Mouse (Mus musculus): Measurements from ENCODE around the gene Dpep1. TPM values are rescaled to one million over a fixed set of nuclear protein-coding genes. Genes with fewer than 3 reads are reported as not detected.
A peak's percentile ranks its signal among the peaks of the same experiment; 100 is the strongest.

The Dpep1 gene
- total RNA-seq (2021), result not detected
- long read RNA-seq, experiment 1, result 0 reads
- long read RNA-seq, experiment 2, result 0 reads

DNA sequence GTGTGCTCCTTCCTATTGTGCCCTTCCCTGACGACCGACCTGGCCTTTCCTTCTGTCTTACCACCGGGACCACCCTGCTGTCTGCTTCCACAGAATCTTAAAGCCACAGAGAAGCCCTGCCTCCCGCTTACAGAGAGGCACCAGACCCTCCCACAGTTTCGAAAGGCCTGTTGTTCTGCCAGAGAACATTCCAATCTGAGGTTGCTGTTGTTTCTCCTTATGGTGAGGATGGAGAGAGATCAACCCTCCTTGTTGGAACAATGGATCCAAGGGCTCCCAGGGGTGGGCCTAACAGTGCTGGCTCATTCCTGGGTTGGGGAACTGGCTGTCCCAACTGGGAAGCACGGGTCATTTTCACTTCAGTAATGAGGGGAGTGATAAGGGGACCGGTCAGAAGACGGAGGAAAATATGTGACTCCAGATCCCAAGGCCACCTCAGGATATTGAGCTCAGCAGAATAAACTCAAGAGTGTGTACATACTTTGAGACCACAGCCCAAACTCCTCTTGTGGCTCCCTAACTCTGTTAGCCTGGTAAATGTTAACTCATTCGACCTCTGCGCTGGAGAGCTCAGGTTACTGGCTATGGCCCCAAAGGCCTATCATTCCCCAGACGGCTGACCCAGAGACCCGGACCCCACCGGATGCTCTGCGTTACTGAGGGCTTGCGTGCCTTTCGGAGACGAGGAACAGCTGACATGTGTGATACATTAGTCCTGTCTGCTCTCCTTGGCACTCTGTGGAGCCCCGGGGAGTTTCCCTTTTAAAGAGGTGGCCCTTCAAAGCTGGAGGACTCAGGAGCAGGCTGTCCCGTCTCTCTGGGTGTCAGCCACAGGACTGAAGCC, at the start of gene Dpep1:
Gene Dpep1, plus strand, starts transcription at position 677 of the 844 bp plus-strand sequence.
- TF ChIP-seq CTCF (IDR thresholded peaks at IDR 0.05), result no peak
- intact Hi-C loops (cut with DNase I), result loop anchor here (5.0 kb wide), 1 partner anchor 38 kb away; no protein-coding TSS in a partner anchor
- H3K27ac ChIP-seq, result no peak within 1 kb of the TSS
- DNase-seq (ENCODE audit: extremely low spot score in 1 of 2, low spot score in 2 of 2), result no peak
- no peak within 1 kb of the TSS for H3K4me3 ChIP-seq

DNA sequence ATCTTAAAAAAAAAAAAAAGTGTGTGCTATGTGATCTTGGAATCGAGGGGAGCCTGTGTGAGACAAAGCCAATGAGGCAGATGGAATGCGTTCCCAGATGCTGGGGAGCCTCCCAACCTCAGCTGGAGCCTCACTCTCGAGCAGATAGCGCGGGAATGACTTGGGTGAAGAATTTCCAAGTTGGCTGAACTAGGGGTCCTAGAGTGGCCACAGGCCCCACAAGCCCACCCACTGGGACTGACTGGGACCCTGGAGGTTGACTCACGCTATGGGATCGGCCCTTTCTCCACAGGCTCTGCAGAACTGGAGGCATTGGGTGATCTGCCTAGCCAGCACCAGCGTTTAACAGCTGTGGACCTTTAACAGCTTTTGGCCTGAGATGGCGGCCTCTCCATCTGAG, 49.8 kb upstream of the Dpep1 start:
- intact Hi-C loops (cut with DNase I), result loop anchor here (2.0 kb wide), 1 partner anchor 13 kb away; no protein-coding TSS in a partner anchor
- DNase-seq (ENCODE audit: extremely low spot score in 1 of 2, low spot score in 2 of 2), result no peak
- no peak overlapping the region for H3K27ac ChIP-seq
- no peak overlapping the region for H3K4me3 ChIP-seq
- TF ChIP-seq CTCF (IDR thresholded peaks at IDR 0.05), result no peak

- intact Hi-C loops (cut with DNase I), result loop anchor here (2.0 kb wide), 1 partner anchor 15 kb away; no protein-coding TSS in a partner anchor
- DNase-seq (ENCODE audit: extremely low spot score in 1 of 2, low spot score in 2 of 2), result peak; percentile 63 to 65
- Histone ChIP-seq H3K27ac (no peak overlapping the region), H3K4me3 (no peak overlapping the region)
- TF ChIP-seq CTCF (IDR thresholded peaks at IDR 0.05), result no peak
Measured at GRCm38 (mm10) chr8:123137645-123138077, 48.4 kb upstream of the Dpep1 start.

- no peak overlapping the region for H3K4me3 ChIP-seq
- no peak for TF ChIP-seq CTCF (IDR thresholded peaks at IDR 0.05)
- intact Hi-C loops (cut with DNase I), result no loop called here
- no peak overlapping the region for H3K27ac ChIP-seq
- DNase-seq (ENCODE audit: extremely low spot score in 1 of 2, low spot score in 2 of 2), result no peak
Measured at GRCm38 (mm10) chr8:123138741-123139140, 47.3 kb upstream of the Dpep1 start.

- intact Hi-C loops (cut with DNase I), result no loop called here
- TF ChIP-seq CTCF (IDR thresholded peaks at IDR 0.05), result no peak
Measured at GRCm38 (mm10) chr8:123141741-123142462, 44.1 kb upstream of the Dpep1 start.

GRCm38 (mm10) chr8:123145279-123145678, 40.8 kb upstream of the Dpep1 start:
- Histone ChIP-seq H3K27ac (no peak overlapping the region), H3K4me3 (no peak overlapping the region)
- TF ChIP-seq CTCF (IDR thresholded peaks at IDR 0.05), result peak; percentile 35
- DNase-seq (ENCODE audit: extremely low spot score in 1 of 2, low spot score in 2 of 2), result no peak
- intact Hi-C loops (cut with DNase I), result loop anchor here (5.0 kb wide), 1 partner anchor 42 kb away; the partner anchor contains the start of gene Dpep1

More at GRCm38 (mm10) chr8:123141741-123142462, 44.1 kb upstream of the Dpep1 start:
- DNase-seq (ENCODE audit: extremely low spot score in 1 of 2, low spot score in 2 of 2), result peak; percentile 55 to 69
- Histone ChIP-seq H3K4me3 (no peak overlapping the region), H3K27ac (no peak overlapping the region)

DNA sequence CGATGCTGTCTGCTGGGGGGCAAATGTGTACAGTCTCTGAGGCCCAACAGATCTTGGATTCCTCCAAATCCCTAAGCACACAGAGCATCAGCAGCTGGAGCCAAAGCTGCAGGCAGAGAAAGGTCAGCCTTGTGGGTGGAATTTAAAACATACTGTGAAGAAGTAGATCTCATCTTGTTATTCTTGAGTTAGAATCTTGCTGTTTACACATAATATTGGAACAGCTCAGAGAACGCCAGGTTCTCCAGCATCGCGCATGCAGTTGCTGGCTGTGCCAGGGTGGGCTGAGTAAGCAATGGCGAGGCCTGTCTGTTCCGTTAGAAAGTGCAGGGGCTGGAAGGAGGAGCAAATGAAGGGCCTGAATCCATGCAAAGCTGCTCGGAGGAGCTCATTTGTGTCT, 39.7 kb upstream of the Dpep1 start:
- no peak for DNase-seq (ENCODE audit: extremely low spot score in 1 of 2, low spot score in 2 of 2)
- intact Hi-C loops (cut with DNase I), result loop anchor here (5.0 kb wide), 1 partner anchor 41 kb away; the partner anchor contains the start of gene Dpep1
- TF ChIP-seq CTCF (IDR thresholded peaks at IDR 0.05), result no peak
- no peak overlapping the region for H3K4me3 ChIP-seq
- H3K27ac ChIP-seq, result peak overlapping the region; percentile 5; the same call in 1 of the 2 replicates

DNA sequence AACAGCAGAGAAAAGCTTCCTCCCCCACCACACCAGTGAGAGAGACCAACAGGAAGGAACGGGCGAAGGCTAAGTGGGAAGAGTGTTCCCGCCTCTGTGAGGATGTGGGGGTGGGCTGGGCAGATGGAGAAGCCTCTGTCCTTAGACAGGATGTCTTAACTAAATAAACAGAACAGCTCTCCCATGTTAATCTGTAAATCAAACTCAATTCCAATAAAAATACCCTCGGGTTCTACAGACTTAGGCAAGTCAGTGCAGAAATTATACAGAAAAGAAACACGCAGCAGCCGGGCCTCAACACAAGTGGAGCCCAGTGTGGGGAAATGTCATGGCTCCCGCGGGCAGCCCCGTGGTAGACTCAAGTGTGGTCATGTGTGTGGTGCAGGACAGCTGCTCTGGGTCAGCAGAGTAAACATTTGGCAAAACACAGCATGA, 35.3 kb upstream of the Dpep1 start:
- no peak for DNase-seq (ENCODE audit: extremely low spot score in 1 of 2, low spot score in 2 of 2)
- intact Hi-C loops (cut with DNase I), result no loop called here
- H3K4me3 ChIP-seq, result no peak overlapping the region
- no peak for TF ChIP-seq CTCF (IDR thresholded peaks at IDR 0.05)
- H3K27ac ChIP-seq, result no peak overlapping the region

DNA sequence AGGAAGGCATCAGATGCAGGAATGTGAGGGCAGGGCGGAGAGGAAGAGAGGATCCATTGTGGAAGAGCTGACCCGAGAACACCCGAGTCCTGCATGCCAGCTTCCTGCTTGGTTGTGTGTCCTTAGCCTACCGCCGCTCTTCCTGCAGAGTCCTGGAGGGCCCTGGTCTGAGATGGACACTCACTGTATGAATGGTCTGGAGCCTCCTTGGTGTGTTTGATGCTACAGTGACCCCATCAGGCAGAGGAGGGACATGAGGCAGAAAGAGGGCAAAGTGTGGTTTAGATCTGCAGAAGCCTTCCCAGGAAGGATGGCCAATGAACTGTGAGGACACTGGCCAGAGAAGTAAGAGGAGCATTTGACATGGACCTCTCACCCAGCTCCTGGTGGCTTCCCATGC, 30.9 kb upstream of the Dpep1 start:
- no peak overlapping the region for H3K4me3 ChIP-seq
- TF ChIP-seq CTCF (IDR thresholded peaks at IDR 0.05), result peak; percentile 25
- intact Hi-C loops (cut with DNase I), result no loop called here
- DNase-seq (ENCODE audit: extremely low spot score in 1 of 2, low spot score in 2 of 2), result no peak
- H3K27ac ChIP-seq, result no peak overlapping the region

DNA sequence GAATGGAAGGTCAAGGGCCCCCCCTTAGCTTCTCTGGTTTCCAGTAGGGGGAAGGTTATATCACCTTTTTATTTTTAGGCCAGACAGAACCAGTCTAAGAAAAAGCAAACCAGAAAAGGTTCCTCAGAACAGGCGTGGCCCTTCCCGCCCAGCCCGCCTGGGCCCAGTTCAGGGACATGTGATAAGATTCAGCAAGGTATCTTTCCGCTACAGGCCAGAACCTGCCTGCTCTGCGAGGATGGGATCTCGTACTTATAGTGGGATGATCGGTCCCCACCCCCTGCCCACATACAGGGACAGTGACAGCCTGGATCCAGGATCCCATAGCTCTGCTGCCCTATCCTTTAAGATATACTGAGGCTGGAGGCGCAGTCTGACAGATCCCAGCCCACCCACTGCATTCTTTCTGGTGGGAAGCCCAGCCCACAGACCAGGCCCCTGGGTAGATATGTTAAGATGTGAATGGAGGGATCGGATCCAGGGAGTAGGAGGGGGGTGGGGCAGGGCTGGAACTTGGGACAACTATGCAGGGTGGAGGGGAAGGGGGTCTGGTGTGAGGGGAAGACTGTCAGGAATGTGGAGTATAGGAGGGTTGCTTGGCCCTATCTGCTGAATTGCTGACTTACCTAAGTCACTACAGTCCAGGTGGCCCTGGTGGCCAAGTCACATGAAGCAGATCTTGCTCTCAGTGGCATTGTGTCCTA, 29.8 kb upstream of the Dpep1 start:
- no peak for DNase-seq (ENCODE audit: extremely low spot score in 1 of 2, low spot score in 2 of 2)
- Histone ChIP-seq H3K4me3 (no peak overlapping the region), H3K27ac (no peak overlapping the region)
- TF ChIP-seq CTCF (IDR thresholded peaks at IDR 0.05), result no peak
- intact Hi-C loops (cut with DNase I), result no loop called here

- Histone ChIP-seq H3K27ac (no peak within 1 kb of the TSS), H3K4me3 (no peak within 1 kb of the TSS)
- no peak for DNase-seq (ENCODE audit: extremely low spot score in 1 of 2, low spot score in 2 of 2)
- intact Hi-C loops (cut with DNase I), result no loop called here
- no peak for TF ChIP-seq CTCF (IDR thresholded peaks at IDR 0.05)
Measured at GRCm38 (mm10) chr8:123157888-123158465, 28.1 kb upstream of the Dpep1 start, which contains the start of gene Sult5a1. TSS of gene Sult5a1 (minus strand) at chr8:123158315.
